Mouse (Mus musculus) layer of hippocampus, postnatal 36 days (tissue): ENCODE measurements at regions not wholly inside any gene's neighbourhood (a gene's known extent, or its start where the extent isn't known, plus 50 kb on each side); places are given as distances from the start of the nearest gene placed in this dataset.

Source experiments
- DNase-seq, 2 experiments: peaks; one replicate each; pipeline ENCODE4 v3.0.0; 2022

- no peak for DNase-seq
Measured at GRCm38 (mm10) chr12:93549900-93550299, 1700.9 kb upstream of the Sel1l start.

- no peak for DNase-seq
Measured at GRCm38 (mm10) chr12:93523465-93523864, 1674.5 kb upstream of the Sel1l start.

- DNase-seq = no peak
Measured at GRCm38 (mm10) chr12:93486381-93486780, 1637.4 kb upstream of the Sel1l start.

- no peak for DNase-seq
Measured at GRCm38 (mm10) chr12:93462106-93462505, 1613.1 kb upstream of the Sel1l start.

GRCm38 (mm10) chr12:93449436-93449835 lies 1600.5 kb upstream of the Sel1l start:
- no peak for DNase-seq

GRCm38 (mm10) chr12:93429218-93429617 lies 1580.3 kb upstream of the Sel1l start:
- DNase-seq = no peak

GRCm38 (mm10) chr12:93427988-93428387 lies 1579.0 kb upstream of the Sel1l start:
- no peak for DNase-seq

- no peak for DNase-seq
Measured at GRCm38 (mm10) chr12:93416381-93416780, 1567.4 kb upstream of the Sel1l start.

GRCm38 (mm10) chr12:93415791-93416190 lies 1566.8 kb upstream of the Sel1l start:
- no peak for DNase-seq

- no peak for DNase-seq
Measured at GRCm38 (mm10) chr12:93385578-93385977, 1536.6 kb upstream of the Sel1l start.

- DNase-seq = no peak
Measured at GRCm38 (mm10) chr12:93342933-93343332, 1494.0 kb upstream of the Sel1l start.

GRCm38 (mm10) chr12:93342525-93342924 lies 1493.6 kb upstream of the Sel1l start:
- DNase-seq = no peak

- DNase-seq = no peak
Measured at GRCm38 (mm10) chr12:93335520-93335919, 1486.6 kb upstream of the Sel1l start.

GRCm38 (mm10) chr12:93312214-93312613 lies 1463.3 kb upstream of the Sel1l start:
- no peak for DNase-seq

GRCm38 (mm10) chr12:93281816-93282215 lies 1432.9 kb upstream of the Sel1l start:
- peak; percentile 7 to 8 for DNase-seq

GRCm38 (mm10) chr12:93273652-93274051 lies 1424.7 kb upstream of the Sel1l start:
- no peak for DNase-seq

GRCm38 (mm10) chr12:93230237-93230636 lies 1381.3 kb upstream of the Sel1l start:
- DNase-seq = no peak

- no peak for DNase-seq
Measured at GRCm38 (mm10) chr12:93226826-93227225, 1377.9 kb upstream of the Sel1l start.

- DNase-seq = no peak
Measured at GRCm38 (mm10) chr12:93221179-93221922, 1372.4 kb upstream of the Sel1l start.

- no peak for DNase-seq
Measured at GRCm38 (mm10) chr12:93207596-93207995, 1358.6 kb upstream of the Sel1l start.

- no peak for DNase-seq
Measured at GRCm38 (mm10) chr12:93188940-93189339, 1340.0 kb upstream of the Sel1l start.

- no peak for DNase-seq
Measured at GRCm38 (mm10) chr12:93173744-93174143, 1324.8 kb upstream of the Sel1l start.

- DNase-seq = no peak
Measured at GRCm38 (mm10) chr12:93160252-93160651, 1311.3 kb upstream of the Sel1l start.

GRCm38 (mm10) chr12:93152618-93153245 lies 1303.8 kb upstream of the Sel1l start:
- DNase-seq = peak in 1 of 2 experiments; percentile 2
